Mouse (Mus musculus): Measurements from ENCODE around the gene Rpap3.

Rpap3 gene

GRCm38 (mm10) chr15:97657856-97658754 is 47.5 kb downstream of the Rpap3 start:
- in situ Hi-C loops (cut with MboI, MseI) = no loop called here

- in situ Hi-C loops (cut with MboI, MseI) = no loop called here
These were observed 48.2 kb downstream of the Rpap3 start for GRCm38 (mm10) chr15:97657420-97657819.

- in situ Hi-C loops (cut with MboI, MseI) = loop anchor here (25.0 kb wide), 1 partner anchor 662 kb away; no protein-coding TSS in a partner anchor
These were observed 55.9 kb downstream of the Rpap3 start for GRCm38 (mm10) chr15:97649726-97650125.

GRCm38 (mm10) chr15:97648176-97648575 is 57.4 kb downstream of the Rpap3 start:
- in situ Hi-C loops (cut with MboI, MseI) = loop anchor here (25.0 kb wide), 1 partner anchor 661 kb away; no protein-coding TSS in a partner anchor

GRCm38 (mm10) chr15:97646426-97646825 is 59.2 kb downstream of the Rpap3 start:
- in situ Hi-C loops (cut with MboI, MseI) = loop anchor here (25.0 kb wide), 1 partner anchor 659 kb away; no protein-coding TSS in a partner anchor

DNA sequence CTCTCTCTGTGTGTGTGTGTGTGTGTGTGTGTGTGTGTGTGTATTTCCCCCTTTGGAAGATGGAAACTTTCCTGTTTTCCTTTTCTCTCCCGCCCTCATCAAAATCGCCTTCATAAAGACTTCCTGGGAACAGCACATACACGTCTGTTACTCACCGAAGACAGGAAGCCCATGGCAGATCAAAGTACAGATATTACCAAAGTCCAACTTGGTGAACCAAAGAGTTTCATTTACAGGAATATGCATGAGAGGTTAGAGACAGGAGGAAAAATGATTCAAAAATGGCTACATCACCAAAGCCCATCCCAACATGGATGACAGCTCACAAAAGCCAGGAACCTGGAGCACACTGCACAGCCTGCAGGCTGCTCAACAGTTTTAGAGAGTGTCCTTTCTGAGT is 61.6 kb downstream of the Rpap3 start:
- in situ Hi-C loops (cut with MboI, MseI) = loop anchor here (25.0 kb wide), 1 partner anchor 657 kb away; no protein-coding TSS in a partner anchor
